Mouse (Mus musculus) liver, postnatal 0 days (tissue): ENCODE results near the gene Dhcr24.

ENCODE experiments used
- CTCF ChIP-seq: sonication (generic); IDR thresholded peaks from 2 replicates; pipeline ENCODE4 v1.5.1; 2016; ENCODE audit warnings: antibody characterized with exemption, low read depth
- EP300 ChIP-seq: IDR thresholded peaks from 2 replicates; pipeline ENCODE4 v1.6.1; 2016; ENCODE audit warnings: antibody characterized with exemption, low read depth, mild to moderate bottlenecking

GRCm38 (mm10) chr4:106633281-106634085 is 72.6 kb downstream of the Dhcr24 start:
- TF ChIP-seq CTCF: no peak
- no peak for TF ChIP-seq EP300
